Mouse (Mus musculus): ENCODE data around the gene 1700017B05Rik.

DNA sequence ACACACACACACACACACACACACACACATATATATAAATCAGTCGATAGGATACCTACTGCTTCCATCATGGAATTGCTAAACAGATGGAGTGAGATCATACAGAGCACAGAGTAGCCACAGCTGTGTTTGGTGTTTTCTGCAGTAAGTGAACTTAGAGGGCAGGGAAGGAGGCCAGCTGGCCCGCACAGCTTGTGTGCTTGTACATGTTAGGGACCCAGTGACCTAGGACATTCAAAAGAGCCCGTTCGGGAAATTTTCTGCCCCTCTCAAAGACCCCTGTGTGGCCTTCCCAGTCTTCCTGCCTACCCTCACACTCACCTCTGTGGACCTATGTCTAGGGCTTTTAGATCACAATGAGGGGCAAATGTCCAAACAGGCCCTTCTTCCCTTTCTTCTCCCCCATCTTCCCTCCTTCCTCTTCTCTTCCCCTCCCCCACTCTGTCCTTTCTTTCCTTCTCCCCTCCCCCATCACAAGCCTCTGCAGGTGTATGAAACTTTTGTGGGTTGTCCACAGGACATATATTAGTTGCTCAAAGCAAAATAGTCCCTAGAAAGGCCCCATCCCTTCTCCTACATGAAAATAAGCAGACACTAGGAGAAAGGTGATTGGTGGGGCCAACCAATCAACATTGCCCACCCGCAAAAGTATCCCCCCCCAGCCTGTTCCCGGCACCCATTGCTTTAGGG lies 11.5 kb upstream of the 1700017B05Rik start:
- TF ChIP-seq EP300 (IDR thresholded peaks at IDR 0.05; ENCODE audit: low read depth), result no peak
- TF ChIP-seq CTCF (IDR thresholded peaks at IDR 0.05; ENCODE audit: low read depth), result no peak
